Mouse (Mus musculus) olfactory bulb, adult 2 months (tissue): Measurements from ENCODE around the gene H2afy2. TPM values are rescaled to one million over a fixed set of nuclear protein-coding genes. Genes with fewer than 3 reads are reported as not detected.

Experiments used
- H3K27ac ChIP-seq: fragments of 200-500 bp; 2 replicates; pipeline ENCODE4 v1.5.1; 2012; ENCODE audit warnings: low read depth, low read length; ENCODE audit not compliant: insufficient read depth
- H3K4me1 ChIP-seq: fragments of 200-500 bp; 2 replicates; pipeline ENCODE4 v1.6.1; 2012; ENCODE audit warnings: low read length; ENCODE audit not compliant: control insufficient read depth, insufficient read depth
- H3K4me3 ChIP-seq: fragments of 200-500 bp; 2 replicates; pipeline ENCODE4 v1.5.1; 2012; ENCODE audit warnings: mild to moderate bottlenecking, low read depth, low read length, moderate library complexity; ENCODE audit not compliant: insufficient read depth
- CTCF ChIP-seq: fragments of 200-500 bp; IDR thresholded peaks from 2 replicates; pipeline ENCODE4 v1.5.1; 2012; ENCODE audit warnings: low read depth, mild to moderate bottlenecking, low read length, moderate library complexity; ENCODE audit not compliant: insufficient read depth
- POLR2A ChIP-seq: fragments of 200-500 bp; IDR thresholded peaks from 2 replicates; pipeline ENCODE4 v1.6.1; 2012; ENCODE audit warnings: mild to moderate bottlenecking, low read depth, low read length, moderate library complexity; ENCODE audit not compliant: insufficient read depth
- WGBS: fragments of 180-500 bp; shearing (Covaris S2); methylation state at CpG from one replicate; pipeline ENCODE4 v1.1.7; 2018; 5-methylcytosine and 5-hydroxymethylcytosine counted together
- polyA plus RNA-seq: library from polyadenylated mRNA; stranded (reverse); fragments of >200 nt; gene quantifications from 2 replicates; pipeline ENCODE4 v1.2.4, GENCODE M21; 2012; ENCODE audit warnings: low replicate concordance; ENCODE audit not compliant: missing spikeins, insufficient read depth, insufficient read length

H2afy2 gene
- polyA plus RNA-seq, 1 experiment: not detected

DNA sequence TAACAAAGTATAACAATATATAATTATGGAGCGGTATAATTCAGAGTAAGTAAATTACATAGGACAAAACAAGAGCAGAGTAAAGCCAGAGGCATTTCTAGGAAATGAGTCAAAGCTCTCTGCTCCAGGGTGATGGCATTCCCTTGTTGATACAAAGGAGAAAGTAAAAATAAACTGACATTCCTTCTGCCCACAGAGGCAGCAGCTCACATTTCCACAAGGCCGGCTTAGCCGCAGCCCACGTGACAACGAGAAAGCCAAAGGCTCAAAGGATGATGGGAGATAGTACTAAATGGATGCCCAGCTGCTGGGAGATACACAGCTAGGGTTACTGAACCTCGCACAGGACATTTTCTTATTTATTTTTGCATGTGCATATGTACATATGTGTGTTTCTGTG is 24.1 kb downstream of the H2afy2 start:
- 30% methylated on average over 6 of the region's 6 CpGs for WGBS
- H3K27ac ChIP-seq: peak overlapping the region; percentile 46
- peaks cover 24% of the 10 kb centered on the region for H3K4me1 ChIP-seq
- TF ChIP-seq CTCF (no peak), POLR2A (no peak)
- no peak overlapping the region for H3K4me3 ChIP-seq

DNA sequence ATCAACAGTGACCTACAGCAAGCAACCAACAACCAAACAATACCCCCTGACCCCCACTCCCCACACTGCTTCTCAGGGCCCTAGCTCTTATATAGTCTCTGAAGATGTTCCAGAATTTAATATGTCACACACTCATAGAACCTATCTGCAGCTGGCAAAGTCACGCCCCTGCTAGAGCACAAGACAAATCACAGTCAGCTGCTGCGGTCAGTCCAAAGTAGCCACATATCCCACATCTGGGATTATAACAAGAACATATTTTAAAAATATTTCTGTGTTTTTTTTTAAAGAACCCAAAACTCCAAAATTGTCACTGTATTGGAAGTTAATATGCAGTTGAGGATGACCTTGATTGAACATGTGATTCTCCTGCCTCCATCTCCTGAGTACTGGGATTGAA is 25.0 kb downstream of the H2afy2 start:
- no peak for TF ChIP-seq POLR2A
- no peak for TF ChIP-seq CTCF

DNA sequence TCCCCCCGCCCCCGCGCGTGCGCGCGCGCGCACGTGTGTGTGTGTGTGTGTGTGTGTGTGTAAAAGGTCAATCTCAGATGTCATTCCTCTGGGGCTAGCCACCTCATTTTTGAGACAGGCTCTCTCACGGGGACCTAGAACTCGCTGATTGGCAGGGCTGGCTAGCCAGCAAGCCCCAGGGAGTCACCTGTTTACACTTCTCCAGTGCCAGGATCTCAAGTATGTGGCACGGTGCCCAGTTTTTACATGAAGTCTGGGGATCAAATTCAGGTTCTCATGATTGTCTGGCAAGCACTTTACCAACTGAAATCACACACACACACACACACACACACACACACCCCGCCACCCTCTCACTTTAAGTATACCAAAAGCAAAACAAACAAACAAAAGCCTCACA is 26.9 kb downstream of the H2afy2 start:
- TF ChIP-seq POLR2A (no peak), CTCF (no peak)
- peaks cover 20% of the 10 kb centered on the region for H3K4me1 ChIP-seq
- no peak overlapping the region for H3K27ac ChIP-seq
- H3K4me3 ChIP-seq: no peak overlapping the region
- 87% methylated on average over 14 of the region's 14 CpGs for WGBS

More for the DNA sequence above, 25.0 kb downstream of the H2afy2 start:
- H3K27ac ChIP-seq: peak overlapping the region; percentile 71
- 98% methylated on average over 2 of the region's 2 CpGs for WGBS
- no peak overlapping the region for H3K4me3 ChIP-seq
- H3K4me1 ChIP-seq: peaks cover 20% of the 10 kb centered on the region

DNA sequence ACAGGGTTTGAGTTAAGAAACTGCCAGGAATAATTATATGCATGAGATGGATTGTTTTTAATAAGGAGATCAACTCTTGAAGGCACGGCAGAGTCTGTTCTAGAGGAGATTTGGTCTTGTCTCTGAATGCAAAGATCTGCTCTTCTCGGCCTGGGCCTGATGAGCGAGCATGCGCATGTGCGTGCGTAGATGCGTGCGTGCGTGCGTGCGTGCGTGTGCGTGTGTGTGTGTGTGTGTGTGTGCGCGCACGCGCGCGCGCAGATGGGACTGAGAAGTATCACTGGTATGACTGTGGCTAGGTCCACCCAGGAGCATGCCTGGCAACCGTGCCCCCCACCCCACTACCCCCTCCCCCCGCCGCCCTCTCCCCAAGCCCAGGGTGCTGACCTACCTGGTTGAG is 30.9 kb downstream of the H2afy2 start:
- no peak overlapping the region for H3K4me3 ChIP-seq
- H3K27ac ChIP-seq: no peak overlapping the region
- no peak for TF ChIP-seq POLR2A
- TF ChIP-seq CTCF: no peak
- 98% methylated on average over 23 of the region's 23 CpGs for WGBS
- H3K4me1 ChIP-seq: peaks cover 7% of the 10 kb centered on the region

DNA sequence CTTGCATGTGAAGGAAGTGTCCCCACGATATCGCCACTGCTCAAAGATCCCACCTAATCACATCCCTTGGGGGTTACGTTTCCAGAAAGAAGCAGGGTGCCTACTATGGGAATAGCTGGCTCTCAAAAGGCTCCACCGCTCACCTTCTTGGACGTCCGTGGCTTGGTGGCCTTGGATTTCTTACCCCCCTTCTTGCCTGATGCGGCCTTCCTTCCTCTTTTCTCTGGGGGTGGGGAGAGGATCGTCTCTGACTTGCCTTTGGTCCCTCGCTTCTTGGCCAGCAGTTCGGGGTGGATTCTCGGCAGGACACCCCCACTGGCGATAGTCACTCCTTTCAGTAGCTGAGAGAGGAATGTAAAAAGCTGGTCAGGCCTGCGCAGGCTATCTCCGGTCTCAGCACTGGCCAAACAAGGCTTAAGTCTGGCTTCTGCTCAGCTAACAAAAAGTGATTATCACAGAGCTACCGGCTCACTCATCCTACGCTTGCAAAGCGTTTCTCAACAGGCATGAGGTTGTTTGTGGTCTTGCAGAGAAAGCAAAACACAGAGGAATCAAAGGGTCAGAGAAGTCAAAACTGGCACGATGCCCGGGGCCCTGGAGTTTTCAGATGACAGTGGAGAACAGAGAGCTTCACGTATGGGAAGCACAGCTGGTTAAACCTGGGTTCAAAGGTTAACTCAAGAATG is 32.3 kb downstream of the H2afy2 start:
- Histone ChIP-seq H3K27ac (no peak overlapping the region), H3K4me1 (no peaks in the 10 kb centered on the region), H3K4me3 (no peak overlapping the region)
- 72% methylated on average over 20 of the region's 20 CpGs for WGBS
- TF ChIP-seq POLR2A: no peak
- no peak for TF ChIP-seq CTCF

DNA sequence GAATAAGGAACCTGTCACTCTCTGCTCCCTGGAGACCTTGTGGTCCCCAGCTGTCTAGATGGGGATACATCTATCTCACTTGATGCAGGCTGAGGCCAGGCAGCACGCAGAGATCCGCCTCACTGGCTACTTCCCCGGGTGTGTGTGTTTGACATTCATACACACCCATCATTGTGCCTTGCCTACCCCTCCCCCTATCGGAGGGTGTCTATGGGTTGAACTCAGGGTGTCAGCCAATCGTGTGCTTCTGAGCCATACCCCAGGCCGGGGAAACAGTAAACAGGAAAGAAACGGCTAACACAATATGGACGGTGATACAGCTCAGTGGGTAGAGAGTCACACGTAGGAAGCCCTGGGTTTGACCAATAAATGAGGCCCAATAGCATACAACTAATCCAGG is 33.9 kb downstream of the H2afy2 start:
- Histone ChIP-seq H3K4me1 (no peaks in the 10 kb centered on the region), H3K27ac (no peak overlapping the region), H3K4me3 (no peak overlapping the region)
- WGBS: 87% methylated on average over 9 of the region's 9 CpGs
- no peak for TF ChIP-seq POLR2A
- no peak for TF ChIP-seq CTCF

DNA sequence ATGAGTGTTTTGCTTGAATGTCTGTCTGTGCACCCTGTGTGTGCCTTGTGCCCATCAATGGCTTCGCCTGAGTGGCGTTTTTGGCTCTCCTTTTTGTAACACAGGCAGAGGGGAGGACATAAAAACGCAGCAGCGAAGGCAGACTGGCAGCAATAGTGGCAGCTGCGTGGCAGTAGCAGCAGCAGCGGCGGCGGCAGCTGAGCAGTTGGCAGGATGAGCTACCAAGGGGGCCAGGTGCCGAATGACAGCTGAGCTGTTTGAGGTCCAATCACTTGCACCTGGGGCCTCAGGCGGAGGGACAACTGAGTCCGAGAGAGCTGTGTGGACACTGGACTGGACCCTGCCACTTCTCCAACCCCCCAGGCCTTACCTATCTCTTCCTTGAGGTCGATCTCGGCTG is 36.6 kb downstream of the H2afy2 start:
- no peaks in the 10 kb centered on the region for H3K4me1 ChIP-seq
- 85% methylated on average over 13 of the region's 13 CpGs for WGBS
- no peak overlapping the region for H3K4me3 ChIP-seq
- no peak for TF ChIP-seq POLR2A
- TF ChIP-seq CTCF: no peak
- no peak overlapping the region for H3K27ac ChIP-seq

DNA sequence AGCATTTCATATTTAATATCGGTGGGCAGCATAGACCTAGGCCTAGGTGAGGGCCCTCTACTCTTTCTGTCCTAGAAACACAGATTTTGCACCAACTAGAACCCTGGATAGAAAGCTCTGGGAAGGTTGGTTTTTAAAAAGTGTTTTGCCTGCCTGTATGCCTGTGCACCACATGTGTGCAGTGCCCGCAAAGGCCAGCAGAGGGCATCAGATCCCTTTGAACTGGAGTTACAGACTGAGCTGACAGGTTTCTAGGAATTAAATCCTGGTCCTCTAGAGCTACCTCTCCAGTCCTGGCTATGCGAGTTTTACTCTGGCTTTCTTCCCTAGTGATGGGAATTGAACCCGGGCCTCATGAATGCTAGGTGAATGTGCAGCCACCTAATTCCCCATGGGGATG is 38.8 kb downstream of the H2afy2 start:
- Histone ChIP-seq H3K27ac (no peak overlapping the region), H3K4me3 (no peak overlapping the region), H3K4me1 (no peaks in the 10 kb centered on the region)
- 97% methylated on average over 4 of the region's 4 CpGs for WGBS
- TF ChIP-seq POLR2A: no peak
- TF ChIP-seq CTCF: no peak

DNA sequence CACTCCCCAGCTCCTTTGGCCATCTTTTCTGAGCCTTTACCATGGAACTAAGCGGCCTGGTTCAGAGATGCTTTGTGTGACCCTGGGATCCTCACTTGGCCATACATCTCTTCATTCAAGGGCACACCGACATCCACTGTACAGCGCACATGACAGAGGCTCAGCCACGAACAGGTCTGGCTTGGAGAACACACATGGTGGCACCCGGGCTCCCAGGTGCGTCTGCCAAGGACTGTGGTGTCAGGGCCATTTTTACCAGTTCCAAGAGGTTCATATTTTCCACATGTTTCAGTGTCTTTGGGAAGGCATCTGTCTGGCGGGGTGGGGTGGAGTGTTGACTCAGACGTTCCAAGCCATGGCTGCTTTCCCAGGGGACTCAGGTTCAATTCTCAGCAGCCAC is 41.6 kb downstream of the H2afy2 start:
- WGBS: 96% methylated on average over 8 of the region's 8 CpGs
- TF ChIP-seq CTCF: no peak
- no peak for TF ChIP-seq POLR2A

DNA sequence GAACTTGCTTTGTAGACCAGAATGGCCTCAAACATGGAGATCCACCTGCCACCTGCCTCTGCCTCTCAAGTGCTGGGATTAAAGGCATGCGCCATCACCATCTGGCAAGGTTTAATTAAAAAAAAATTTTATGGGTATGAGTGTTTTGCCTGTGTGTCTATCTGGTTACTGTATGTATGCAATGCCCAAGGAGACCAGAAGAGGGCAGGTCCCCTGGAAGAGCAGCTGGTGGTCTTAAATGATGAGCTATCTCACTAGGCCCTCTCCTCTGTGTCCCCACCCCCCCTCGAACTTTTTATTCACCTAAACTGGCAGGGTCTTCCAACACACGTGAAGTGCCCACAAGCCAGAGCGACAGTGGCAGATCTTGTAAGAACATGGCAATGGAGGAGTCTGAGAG is 42.1 kb downstream of the H2afy2 start:
- Histone ChIP-seq H3K4me3 (no peak overlapping the region), H3K4me1 (peaks cover 5% of the 10 kb centered on the region), H3K27ac (no peak overlapping the region)
- 90% methylated on average over 4 of the region's 4 CpGs for WGBS
- TF ChIP-seq POLR2A (no peak), CTCF (no peak)

More for the DNA sequence above, 41.6 kb downstream of the H2afy2 start:
- H3K4me1 ChIP-seq: 0 out of 2 replicates have a peak, but pooled peaks cover 4% of the 10 kb centered on the region
- H3K27ac ChIP-seq: no peak overlapping the region
- H3K4me3 ChIP-seq: no peak overlapping the region

DNA sequence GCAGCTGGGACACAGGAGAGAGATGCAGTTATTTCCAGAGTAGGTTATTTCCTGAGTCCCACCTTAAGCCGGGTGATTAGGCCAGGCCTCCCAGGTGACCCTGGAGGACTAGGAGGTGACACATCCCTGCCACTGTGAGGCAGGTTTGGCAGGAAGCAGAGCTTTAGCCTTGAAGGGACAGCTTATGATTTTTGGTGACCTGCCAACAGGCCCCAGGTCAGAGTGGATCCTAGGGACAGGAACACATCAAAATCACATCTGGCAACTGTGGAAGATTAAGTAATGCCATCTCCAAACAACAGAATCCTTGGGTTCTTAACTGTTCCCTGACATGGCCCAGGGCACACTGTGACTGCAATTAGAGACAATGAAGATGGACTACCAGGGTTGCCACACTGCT is 42.6 kb downstream of the H2afy2 start:
- Histone ChIP-seq H3K4me3 (no peak overlapping the region), H3K4me1 (peaks cover 11% of the 10 kb centered on the region), H3K27ac (no peak overlapping the region)
- TF ChIP-seq CTCF: no peak
- TF ChIP-seq POLR2A: no peak
- WGBS: 94% methylated on average over 1 of the region's 1 CpGs
